Mouse (Mus musculus): ENCODE data around the gene Gm6034. TPM values are rescaled to one million over a fixed set of nuclear protein-coding genes. Genes with fewer than 3 reads are reported as not detected.

Gm6034 gene
- total and polyA plus RNA-seq, 3 experiments = 0.42 to 2.1 (median 1.1) TPM

Other genes with a start within 250 kb of the Gm6034 start
Only the 20 nearest of the 25 such genes appear.
- gene Tubb5, start 204.7 kb upstream of the Gm6034 start, total RNA-seq (2012; rRNA removed) = 1,014 and 1,058 TPM in 2 replicates
- 1,031 and 1,121 TPM in 2 replicates for gene Tubb5, start 204.7 kb upstream of the Gm6034 start, total RNA-seq (2014; rRNA removed)
- gene Tubb5, start 204.7 kb upstream of the Gm6034 start, polyA plus RNA-seq (2012; ENCODE audit: insufficient read length, low read depth) = 962 and 1,053 TPM in 2 replicates
- 8.2 and 8.5 TPM in 2 replicates for gene Mdc1, start 201.4 kb upstream of the Gm6034 start, total RNA-seq (2012; rRNA removed)
- 2.4 and 3.3 TPM in 2 replicates for gene Mdc1, start 201.4 kb upstream of the Gm6034 start, total RNA-seq (2014; rRNA removed)
- 14.4 and 15.7 TPM in 2 replicates for gene Mdc1, start 201.4 kb upstream of the Gm6034 start, polyA plus RNA-seq (2012; ENCODE audit: insufficient read length, low read depth)
- 12.5 and 16.7 TPM in 2 replicates for gene Nrm, start 181.6 kb upstream of the Gm6034 start, total RNA-seq (2012; rRNA removed)
- 10.0 and 12.1 TPM in 2 replicates for gene Nrm, start 181.6 kb upstream of the Gm6034 start, total RNA-seq (2014; rRNA removed)
- gene Nrm, start 181.6 kb upstream of the Gm6034 start, polyA plus RNA-seq (2012; ENCODE audit: insufficient read length, low read depth) = 14.0 and 15.4 TPM in 2 replicates
- 20.5 and 21.4 TPM in 2 replicates for gene Ppp1r18, start 177.4 kb upstream of the Gm6034 start, total RNA-seq (2012; rRNA removed)
- gene Ppp1r18, start 177.4 kb upstream of the Gm6034 start, total RNA-seq (2014; rRNA removed) = 7.5 and 8.5 TPM in 2 replicates
- 48.9 and 50.1 TPM in 2 replicates for gene Ppp1r18, start 177.4 kb upstream of the Gm6034 start, polyA plus RNA-seq (2012; ENCODE audit: insufficient read length, low read depth)
- 75.3 and 81.0 TPM in 2 replicates for gene Dhx16, start 163.1 kb upstream of the Gm6034 start, total RNA-seq (2012; rRNA removed)
- 74.8 and 75.0 TPM in 2 replicates for gene Dhx16, start 163.1 kb upstream of the Gm6034 start, total RNA-seq (2014; rRNA removed)
- 84.4 and 107 TPM in 2 replicates for gene Dhx16, start 163.1 kb upstream of the Gm6034 start, polyA plus RNA-seq (2012; ENCODE audit: insufficient read length, low read depth)
- 7.1 and 8.7 TPM in 2 replicates for gene 2310061I04Rik, start 145.5 kb upstream of the Gm6034 start, total RNA-seq (2012; rRNA removed)
- gene 2310061I04Rik, start 145.5 kb upstream of the Gm6034 start, total RNA-seq (2014; rRNA removed) = 4.2 and 5.7 TPM in 2 replicates
- gene 2310061I04Rik, start 145.5 kb upstream of the Gm6034 start, polyA plus RNA-seq (2012; ENCODE audit: insufficient read length, low read depth) = 39.5 and 46.4 TPM in 2 replicates
- 12.5 and 14.5 TPM in 2 replicates for gene Atat1, start 132.9 kb upstream of the Gm6034 start, total RNA-seq (2012; rRNA removed)
- gene Atat1, start 132.9 kb upstream of the Gm6034 start, total RNA-seq (2014; rRNA removed) = 5.2 and 5.7 TPM in 2 replicates
- 9.9 and 10.4 TPM in 2 replicates for gene Atat1, start 132.9 kb upstream of the Gm6034 start, polyA plus RNA-seq (2012; ENCODE audit: insufficient read length, low read depth)
- gene Mrps18b, start 126.6 kb upstream of the Gm6034 start, total RNA-seq (2012; rRNA removed) = 108 and 135 TPM in 2 replicates
- 135 and 148 TPM in 2 replicates for gene Mrps18b, start 126.6 kb upstream of the Gm6034 start, total RNA-seq (2014; rRNA removed)
- gene Mrps18b, start 126.6 kb upstream of the Gm6034 start, polyA plus RNA-seq (2012; ENCODE audit: insufficient read length, low read depth) = 172 and 180 TPM in 2 replicates
- 31.6 TPM in 2 replicates for gene Ppp1r10, start 126.5 kb upstream of the Gm6034 start, total RNA-seq (2012; rRNA removed)
- gene Ppp1r10, start 126.5 kb upstream of the Gm6034 start, total RNA-seq (2014; rRNA removed) = 10.7 and 14.5 TPM in 2 replicates
- 69.9 and 70.3 TPM in 2 replicates for gene Ppp1r10, start 126.5 kb upstream of the Gm6034 start, polyA plus RNA-seq (2012; ENCODE audit: insufficient read length, low read depth)
- gene Abcf1, start 73.2 kb upstream of the Gm6034 start, total RNA-seq (2012; rRNA removed) = 110 and 136 TPM in 2 replicates
- gene Abcf1, start 73.2 kb upstream of the Gm6034 start, total RNA-seq (2014; rRNA removed) = 52.8 and 52.9 TPM in 2 replicates
- 290 and 352 TPM in 2 replicates for gene Abcf1, start 73.2 kb upstream of the Gm6034 start, polyA plus RNA-seq (2012; ENCODE audit: insufficient read length, low read depth)
- gene Gnl1, start 63.1 kb upstream of the Gm6034 start, total RNA-seq (2012; rRNA removed) = 24.3 and 29.0 TPM in 2 replicates
- gene Gnl1, start 63.1 kb upstream of the Gm6034 start, total RNA-seq (2014; rRNA removed) = 15.9 and 18.7 TPM in 2 replicates
- 33.4 and 41.1 TPM in 2 replicates for gene Gnl1, start 63.1 kb upstream of the Gm6034 start, polyA plus RNA-seq (2012; ENCODE audit: insufficient read length, low read depth)
- gene Prr3, start 62.7 kb upstream of the Gm6034 start, total RNA-seq (2012; rRNA removed) = 5.5 and 8.3 TPM in 2 replicates
- gene Prr3, start 62.7 kb upstream of the Gm6034 start, total RNA-seq (2014; rRNA removed) = 2.3 and 4.0 TPM in 2 replicates
- gene Prr3, start 62.7 kb upstream of the Gm6034 start, polyA plus RNA-seq (2012; ENCODE audit: insufficient read length, low read depth) = 30.6 and 32.0 TPM in 2 replicates
- gene H2-T24, start 22.4 kb upstream of the Gm6034 start, total RNA-seq (2012; rRNA removed) = 9.8 and 16.1 TPM in 2 replicates
- 6.6 and 7.6 TPM in 2 replicates for gene H2-T24, start 22.4 kb upstream of the Gm6034 start, total RNA-seq (2014; rRNA removed)
- gene H2-T24, start 22.4 kb upstream of the Gm6034 start, polyA plus RNA-seq (2012; ENCODE audit: insufficient read length, low read depth) = 8.9 and 9.3 TPM in 2 replicates
- gene H2-T23, start 10.1 kb upstream of the Gm6034 start, total RNA-seq (2012; rRNA removed) = 21.8 and 23.0 TPM in 2 replicates
- gene H2-T23, start 10.1 kb upstream of the Gm6034 start, total RNA-seq (2014; rRNA removed) = 35.6 and 38.8 TPM in 2 replicates
- 42.1 and 75.0 TPM in 2 replicates for gene H2-T23, start 10.1 kb upstream of the Gm6034 start, polyA plus RNA-seq (2012; ENCODE audit: insufficient read length, low read depth)
- gene H2-T22, start 214 bp upstream of the Gm6034 start, total RNA-seq (2012; rRNA removed) = 9.6 and 10.6 TPM in 2 replicates
- 14.9 and 16.4 TPM in 2 replicates for gene H2-T22, start 214 bp upstream of the Gm6034 start, total RNA-seq (2014; rRNA removed)
- 19.8 and 26.1 TPM in 2 replicates for gene H2-T22, start 214 bp upstream of the Gm6034 start, polyA plus RNA-seq (2012; ENCODE audit: insufficient read length, low read depth)
- 23.8 and 25.1 TPM in 2 replicates for gene Gm11127, start 15.4 kb downstream of the Gm6034 start, total RNA-seq (2012; rRNA removed)
- 1.2 and 2.0 TPM in 2 replicates for gene Gm11127, start 15.4 kb downstream of the Gm6034 start, total RNA-seq (2014; rRNA removed)
- 0.27 and 0.37 TPM in 2 replicates for gene Gm11127, start 15.4 kb downstream of the Gm6034 start, polyA plus RNA-seq (2012; ENCODE audit: insufficient read length, low read depth)
- gene Gm19684, start 78.7 kb downstream of the Gm6034 start, total RNA-seq (2012; rRNA removed) = 0.34 and 0.55 TPM in 2 replicates
- 0.35 TPM in 1 of 2 replicates, not detected in the other for gene Gm19684, start 78.7 kb downstream of the Gm6034 start, total RNA-seq (2014; rRNA removed)
- 0.87 and 0.93 TPM in 2 replicates for gene Gm19684, start 78.7 kb downstream of the Gm6034 start, polyA plus RNA-seq (2012; ENCODE audit: insufficient read length, low read depth)
- gene Gm7030, start 86.5 kb downstream of the Gm6034 start, total RNA-seq (2012; rRNA removed) = not detected in 2 replicates
- not detected in 2 replicates for gene Gm7030, start 86.5 kb downstream of the Gm6034 start, total RNA-seq (2014; rRNA removed)
- gene Gm7030, start 86.5 kb downstream of the Gm6034 start, polyA plus RNA-seq (2012; ENCODE audit: insufficient read length, low read depth) = not detected in 2 replicates
- gene Gm8909, start 125.6 kb downstream of the Gm6034 start, total RNA-seq (2012; rRNA removed) = 0.25 and 0.38 TPM in 2 replicates
- not detected in 2 replicates for gene Gm8909, start 125.6 kb downstream of the Gm6034 start, total RNA-seq (2014; rRNA removed)
- gene Gm8909, start 125.6 kb downstream of the Gm6034 start, polyA plus RNA-seq (2012; ENCODE audit: insufficient read length, low read depth) = 16.5 and 35.5 TPM in 2 replicates
- not detected in 2 replicates for gene H2-T3, start 147.3 kb downstream of the Gm6034 start, total RNA-seq (2012; rRNA removed)
- not detected in 2 replicates for gene H2-T3, start 147.3 kb downstream of the Gm6034 start, total RNA-seq (2014; rRNA removed)
- 0.74 and 1.3 TPM in 2 replicates for gene H2-T3, start 147.3 kb downstream of the Gm6034 start, polyA plus RNA-seq (2012; ENCODE audit: insufficient read length, low read depth)